Mouse (Mus musculus) B cell, adult 2 months (primary cell): ENCODE data around the gene Rasa3.

Experiments used
- DNase-seq, 2 experiments: peaks; one replicate each; pipeline ENCODE4 v3.0.0; 2022

Rasa3 gene

DNA sequence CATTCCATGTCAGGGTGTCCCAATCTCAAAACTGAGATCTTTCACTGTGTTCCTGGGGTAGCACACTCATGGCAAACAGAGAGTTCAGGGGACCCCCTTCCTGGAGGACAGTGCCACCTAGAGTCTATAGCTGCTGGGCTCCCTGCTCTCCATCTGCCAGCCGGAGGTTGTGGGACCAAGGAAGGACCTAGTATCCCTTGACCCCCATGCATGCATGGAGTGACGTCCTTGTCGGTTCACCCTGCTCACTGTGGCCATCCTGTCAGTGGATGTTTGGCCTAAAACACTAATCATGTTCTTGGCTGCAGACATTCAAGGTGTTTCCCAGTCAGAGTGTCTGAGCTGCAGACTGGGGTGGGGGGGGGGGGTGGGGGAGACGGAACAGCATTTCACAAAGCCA, 129.2 kb downstream of the Rasa3 start:
- DNase-seq: no peak

- no peak for DNase-seq
These were observed 131.0 kb downstream of the Rasa3 start for GRCm38 (mm10) chr8:13546421-13546820.

DNA sequence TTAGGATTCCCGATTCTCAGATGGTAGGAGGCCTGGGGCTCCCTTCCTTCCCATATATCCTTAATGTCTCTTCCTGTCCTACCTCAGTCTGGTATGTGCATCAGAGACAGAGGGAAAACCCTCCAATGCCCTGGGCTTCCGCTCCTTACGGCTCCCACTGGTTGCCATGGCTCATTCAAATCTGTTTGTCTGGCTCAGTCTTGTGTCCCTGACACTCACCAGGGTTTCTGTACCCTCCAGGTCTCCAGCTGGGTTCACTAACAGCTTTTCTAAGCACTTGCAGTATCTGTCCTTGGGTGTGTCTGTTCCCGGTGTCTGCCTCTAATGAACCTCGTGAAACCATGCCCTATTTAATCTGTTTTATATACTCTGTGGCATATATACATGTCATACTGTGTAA, 135.9 kb downstream of the Rasa3 start:
- DNase-seq: no peak

GRCm38 (mm10) chr8:13540122-13540521, 137.3 kb downstream of the Rasa3 start:
- DNase-seq: no peak

DNA sequence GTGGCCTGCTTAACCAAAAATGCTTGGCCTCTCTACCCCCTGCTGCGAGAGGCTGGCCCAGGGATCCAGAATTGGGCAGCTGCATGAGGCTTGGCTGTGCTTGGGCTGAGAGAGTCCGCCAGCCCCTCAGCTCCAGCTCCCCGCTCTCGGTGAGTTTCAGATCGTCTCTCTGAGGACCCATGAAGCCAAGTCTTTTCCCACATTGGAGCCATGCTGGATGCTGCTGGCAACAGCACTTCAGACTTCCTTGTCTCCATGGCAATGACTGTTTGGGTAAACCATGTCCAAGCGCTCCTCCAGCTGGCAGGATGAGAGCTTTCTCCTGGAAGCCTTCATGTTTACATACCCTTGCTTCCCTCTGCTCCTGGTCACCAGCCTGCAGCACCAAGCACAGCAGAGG, 138.6 kb downstream of the Rasa3 start:
- no peak for DNase-seq

GRCm38 (mm10) chr8:13537102-13537501, 140.3 kb downstream of the Rasa3 start:
- DNase-seq: no peak

DNA sequence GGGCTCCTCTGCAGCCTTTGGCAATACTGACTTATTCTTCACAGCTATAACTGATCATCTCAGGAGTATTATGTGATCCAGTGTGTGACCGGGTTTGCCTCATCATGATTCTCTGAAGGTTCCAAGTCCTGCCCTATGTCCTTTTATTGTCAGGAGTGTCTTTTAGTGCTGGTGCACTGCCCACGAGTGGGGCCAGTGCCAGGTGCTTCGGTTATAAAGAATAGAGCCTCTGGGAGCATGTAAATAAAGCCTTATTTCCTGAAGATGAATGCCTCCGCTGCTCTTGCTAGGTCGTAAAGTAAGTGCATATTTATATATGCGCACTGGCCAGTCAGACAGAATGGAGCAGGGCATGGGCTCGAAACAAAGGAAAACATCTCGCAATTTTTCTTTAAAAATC, 144.3 kb downstream of the Rasa3 start:
- no peak for DNase-seq

DNA sequence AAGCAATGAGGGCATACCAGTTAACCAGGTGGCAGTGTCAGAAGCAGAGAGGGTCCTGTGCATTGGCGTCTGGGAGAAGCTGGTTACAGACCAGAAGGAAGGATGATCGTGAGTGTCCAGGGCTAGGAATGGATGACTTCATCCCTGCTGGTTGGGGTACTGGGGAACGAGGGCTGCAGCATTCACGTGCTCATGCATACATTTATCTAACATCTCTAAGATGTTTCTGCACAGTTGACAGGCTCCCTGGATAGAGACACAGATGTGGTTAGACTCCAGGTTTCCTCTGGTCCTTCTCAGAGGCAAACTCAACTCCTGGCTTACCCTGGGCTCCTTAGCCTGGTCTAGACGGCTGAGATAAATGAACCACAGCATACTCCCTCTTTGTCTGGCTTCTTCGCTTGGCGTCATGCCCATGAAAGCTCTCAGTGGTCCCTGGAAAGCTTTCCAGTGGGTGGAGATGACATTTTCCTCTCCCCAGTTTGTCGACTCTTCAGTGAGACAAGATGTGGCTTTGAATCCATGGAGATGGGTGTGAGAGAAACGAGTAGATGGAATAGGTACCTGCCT, 145.7 kb downstream of the Rasa3 start:
- DNase-seq: no peak

- DNase-seq: no peak
These were observed 146.5 kb downstream of the Rasa3 start for GRCm38 (mm10) chr8:13530941-13531340.

GRCm38 (mm10) chr8:13530401-13530800, 147.0 kb downstream of the Rasa3 start:
- DNase-seq: no peak

- DNase-seq: no peak
These were observed 147.5 kb downstream of the Rasa3 start for GRCm38 (mm10) chr8:13529891-13530316.

- DNase-seq: no peak
These were observed 148.2 kb downstream of the Rasa3 start for GRCm38 (mm10) chr8:13529011-13529840.

DNA sequence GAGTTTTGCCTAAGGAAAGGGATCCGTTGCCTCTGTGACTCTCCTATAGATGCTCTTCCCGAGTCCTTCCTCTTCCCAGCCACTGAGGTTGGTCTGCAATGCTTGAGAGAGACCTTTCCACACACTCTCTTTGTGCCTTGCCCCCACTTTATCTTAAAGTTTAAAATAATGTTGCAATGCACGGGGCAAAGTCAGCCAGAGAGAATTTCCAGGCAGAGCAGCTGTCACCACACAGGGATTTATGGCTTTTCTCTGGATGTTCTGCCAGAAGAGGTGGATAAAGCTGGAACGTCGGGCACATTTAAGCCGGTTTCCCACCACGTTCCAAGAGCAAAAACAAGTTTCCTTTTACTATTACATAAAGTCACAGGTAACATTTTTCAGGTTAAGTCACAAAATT, 156.0 kb downstream of the Rasa3 start:
- no peak for DNase-seq

GRCm38 (mm10) chr8:13520349-13520748, 157.1 kb downstream of the Rasa3 start:
- DNase-seq: no peak

DNA sequence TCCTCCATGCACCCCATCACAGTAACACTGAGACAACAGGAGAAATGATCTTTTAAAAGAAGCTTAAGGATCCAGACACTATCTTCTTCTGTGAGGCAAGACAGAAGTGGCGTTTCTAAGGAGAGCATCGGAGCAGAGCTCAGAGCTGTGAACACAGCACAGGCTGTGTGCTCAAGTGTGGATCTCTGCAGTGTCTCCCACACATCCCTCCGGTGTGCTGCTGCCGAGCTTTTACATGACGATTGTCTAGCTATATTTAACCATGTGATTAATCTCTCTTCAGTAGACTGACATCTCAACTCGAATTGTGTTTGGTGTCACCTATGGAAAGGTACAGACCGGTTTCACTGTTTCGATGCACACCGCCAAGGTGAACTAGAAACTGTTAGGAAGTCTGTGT, 157.9 kb downstream of the Rasa3 start:
- DNase-seq: no peak

DNA sequence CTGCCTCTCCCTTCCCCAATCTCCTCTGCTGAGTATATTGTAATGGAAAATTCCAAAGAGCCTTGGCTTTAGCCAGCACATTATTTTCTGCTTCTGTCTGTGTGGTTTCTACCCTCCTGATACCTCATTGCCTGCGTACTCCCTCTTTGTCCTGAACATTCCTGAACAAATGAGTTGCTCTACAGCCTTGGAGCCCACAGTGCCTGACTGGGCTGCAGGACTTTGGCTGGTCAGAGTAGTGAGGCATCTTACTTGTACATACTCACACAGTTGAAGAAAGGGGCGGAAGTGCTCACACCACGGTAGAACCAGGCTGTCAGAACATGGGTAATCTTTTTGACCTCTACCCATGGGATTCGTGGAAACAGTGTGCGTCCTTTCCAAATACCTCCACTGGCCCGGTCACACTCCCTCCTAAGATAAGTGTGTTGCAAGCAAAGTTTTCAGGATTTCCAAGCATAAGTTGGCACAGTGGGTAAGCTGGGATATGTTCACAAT, 160.1 kb downstream of the Rasa3 start:
- no peak for DNase-seq
